Mouse (Mus musculus) heart, postnatal 10 days (tissue): ENCODE results near the gene Traf7. TPM values are rescaled to one million over a fixed set of nuclear protein-coding genes. Genes with fewer than 3 reads are reported as not detected.

ENCODE experiments used
- DNase-seq, 2 experiments: peaks; one replicate each; pipeline ENCODE4 v3.0.0; 2021
- intact Hi-C: fragments of 180-260 bp; cut with DNase I; formaldehyde crosslinking; loops from one replicate; pipeline ENCODE4 v1.15.1; 2025
- total RNA-seq, 2 experiments: library from RNA; stranded (reverse); gene quantifications; 2 replicates each; pipeline ENCODE4 v1.2.3; 2021

The Traf7 gene
- total RNA-seq, 2 experiments from 2014 or later = 75.9 to 77.9 TPM

DNA sequence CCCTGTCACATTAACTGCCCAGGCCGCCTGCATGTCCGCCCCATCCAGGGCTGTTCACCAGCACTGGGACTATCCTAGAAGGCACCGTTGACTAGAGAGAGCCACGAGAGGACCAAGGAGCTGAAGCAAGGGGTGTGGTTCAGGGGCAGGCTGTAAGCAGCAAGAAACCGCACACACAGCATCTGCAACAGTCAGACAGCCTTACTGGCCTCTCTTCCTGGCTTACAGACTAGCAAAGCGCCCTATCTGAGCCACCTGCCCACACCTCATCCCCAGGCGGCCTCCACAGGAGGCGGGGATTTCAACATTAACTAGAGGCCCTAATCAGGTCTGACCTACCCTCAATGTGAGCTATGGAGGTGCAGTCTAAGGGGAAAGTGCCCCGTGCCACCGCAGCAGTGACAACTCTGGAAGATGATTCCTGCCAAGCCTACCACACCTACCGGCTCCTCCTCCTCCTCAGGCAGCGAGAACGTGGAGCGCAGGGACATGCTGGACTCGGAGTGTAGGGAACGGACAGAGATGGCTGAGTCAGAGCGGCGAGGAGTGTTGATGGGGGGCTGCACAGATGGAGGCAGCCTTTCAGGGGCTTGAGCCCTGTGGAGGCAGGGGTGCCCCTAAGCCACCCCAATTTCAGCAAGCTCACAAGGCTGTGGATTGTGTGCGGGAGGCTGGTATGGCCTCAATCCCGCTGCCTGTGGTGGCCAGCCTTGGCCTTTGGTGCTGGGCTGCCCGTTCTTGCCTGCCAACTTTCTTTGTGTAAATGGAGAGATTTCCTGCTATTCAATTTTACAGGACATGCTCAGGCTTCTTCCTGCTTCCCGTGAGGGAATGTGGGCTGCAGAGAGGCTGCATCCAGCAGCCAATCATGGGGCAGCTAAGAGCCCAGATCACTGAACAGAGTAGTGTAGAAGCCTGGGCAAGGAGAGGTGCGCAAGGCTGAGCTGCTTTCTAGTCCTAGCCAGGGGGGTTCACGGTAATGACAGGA lies 13.2 kb downstream of the Traf7 start:
- intact Hi-C loops = no loop called here
- DNase-seq = peak; percentile 31 to 38

DNA sequence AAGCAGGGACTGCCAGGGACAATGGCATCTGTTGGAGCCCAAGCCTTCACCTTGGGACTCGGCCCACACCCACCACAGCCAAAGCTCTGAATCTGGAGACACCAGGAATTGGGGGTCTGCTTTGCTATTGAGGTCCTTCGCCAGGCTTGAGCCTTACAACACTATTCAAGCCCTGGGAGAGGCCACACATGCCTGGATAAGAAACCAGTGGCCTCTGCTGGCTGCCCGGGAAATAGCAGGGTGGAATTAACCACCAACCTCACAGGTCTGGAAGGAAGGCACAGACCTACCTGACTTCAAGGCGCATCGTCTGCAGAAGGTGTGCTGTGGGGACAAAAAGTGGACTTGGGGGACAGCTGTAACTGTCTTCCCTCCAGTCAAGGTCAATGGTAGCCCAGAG lies 14.1 kb downstream of the Traf7 start:
- intact Hi-C loops = loop anchor here (2.0 kb wide), 2 partner anchors 19 to 35 kb away; partner anchors contain the start of gene Mlst8

DNA sequence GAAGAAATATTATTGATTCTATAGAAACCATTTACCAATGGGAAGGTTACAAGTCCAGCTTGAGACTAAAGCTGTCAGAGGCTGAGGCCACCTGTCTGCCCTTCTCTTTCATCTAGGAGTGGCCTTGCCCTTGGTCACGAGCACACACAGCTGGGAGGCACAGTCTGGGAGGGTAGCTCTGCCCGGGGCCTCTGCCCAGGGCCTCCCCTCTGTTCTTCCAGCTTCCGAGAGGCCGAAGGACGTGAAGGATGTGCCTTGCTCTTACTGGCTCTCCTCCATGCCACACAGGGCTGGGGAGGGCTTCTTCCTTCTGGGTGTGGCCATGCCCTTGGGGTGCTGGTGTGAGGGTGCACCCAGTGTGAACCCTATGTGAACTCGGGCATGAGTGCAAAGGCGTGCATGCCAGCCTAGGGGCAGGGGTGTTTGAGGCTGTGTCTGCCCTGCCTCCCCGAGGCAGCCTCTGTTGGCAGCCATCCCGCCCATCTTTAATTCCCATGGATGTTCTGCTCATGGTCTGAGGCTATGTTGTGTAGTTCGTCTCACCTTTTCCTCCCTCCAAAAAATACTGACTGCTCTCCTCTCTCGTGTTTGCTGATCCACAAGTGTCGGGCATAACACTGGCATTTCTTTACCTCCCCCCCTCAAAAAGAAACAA lies 19.8 kb downstream of the Traf7 start:
- intact Hi-C loops = no loop called here
- no peak for DNase-seq

More for the DNA sequence above, 14.1 kb downstream of the Traf7 start:
- DNase-seq = peak; percentile 73 to 76

DNA sequence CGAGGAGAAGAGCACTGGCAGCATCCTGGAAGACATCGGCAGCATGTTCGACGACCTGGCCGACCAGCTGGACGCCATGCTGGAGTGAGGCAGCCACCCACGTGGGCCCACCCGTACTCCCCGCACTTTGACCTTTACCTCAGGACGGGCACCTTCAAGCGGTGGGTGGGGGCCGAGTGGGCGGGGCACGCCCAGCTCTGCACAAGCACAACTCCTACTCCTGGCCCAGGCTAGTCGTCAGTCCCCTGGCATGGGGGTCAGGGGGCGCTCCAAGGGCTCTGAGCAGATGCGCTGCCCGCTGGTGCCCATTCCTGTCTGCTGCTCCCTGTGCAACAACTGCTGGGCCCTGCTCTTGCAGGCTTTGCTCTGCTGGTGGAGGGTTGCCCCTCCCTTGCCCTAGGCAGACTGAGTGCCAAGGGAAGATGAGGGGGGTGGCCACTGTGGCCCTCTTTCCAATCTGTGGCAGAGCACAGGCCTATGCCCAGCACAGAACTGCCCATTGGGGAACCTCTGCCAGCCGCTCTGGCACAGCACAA lies 20.5 kb downstream of the Traf7 start:
- DNase-seq = no peak
- intact Hi-C loops = no loop called here

DNA sequence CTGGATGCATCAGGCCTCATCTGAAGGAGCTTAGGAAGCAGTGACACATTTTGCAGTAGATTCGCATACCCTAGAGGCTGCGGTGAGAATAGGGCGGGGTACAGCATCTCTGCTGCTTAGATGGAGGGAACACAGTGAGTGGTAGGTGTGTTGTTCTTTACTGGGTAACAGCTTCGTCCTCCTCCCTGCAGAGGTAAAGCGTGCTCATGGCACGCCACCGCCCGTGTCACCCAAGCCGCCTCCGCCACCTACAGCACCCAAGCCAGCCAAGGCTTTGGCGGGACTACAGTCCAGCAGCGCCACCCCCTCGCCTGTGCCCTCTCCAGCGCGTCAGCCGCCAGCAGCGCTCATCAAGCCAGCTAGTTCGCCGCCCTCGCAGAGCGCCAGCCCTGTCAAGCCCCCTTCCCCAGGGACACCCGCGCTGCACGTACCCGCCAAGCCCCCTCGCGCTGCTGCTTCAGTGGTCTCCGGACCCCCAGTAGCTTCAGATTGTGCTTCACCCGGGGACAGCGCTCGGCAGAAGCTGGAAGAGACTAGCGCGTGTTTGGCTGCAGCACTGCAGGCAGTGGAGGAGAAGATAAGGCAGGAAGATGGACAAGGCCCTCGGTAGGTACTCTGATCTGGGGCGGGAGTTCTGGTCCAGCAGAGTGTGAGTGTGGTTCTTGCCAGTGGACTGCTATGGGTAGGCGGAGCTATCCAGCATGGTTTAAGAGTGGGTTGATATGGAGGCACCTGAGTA lies 21.2 kb downstream of the Traf7 start:
- intact Hi-C loops = no loop called here
- DNase-seq = peak; percentile 34 to 36

DNA sequence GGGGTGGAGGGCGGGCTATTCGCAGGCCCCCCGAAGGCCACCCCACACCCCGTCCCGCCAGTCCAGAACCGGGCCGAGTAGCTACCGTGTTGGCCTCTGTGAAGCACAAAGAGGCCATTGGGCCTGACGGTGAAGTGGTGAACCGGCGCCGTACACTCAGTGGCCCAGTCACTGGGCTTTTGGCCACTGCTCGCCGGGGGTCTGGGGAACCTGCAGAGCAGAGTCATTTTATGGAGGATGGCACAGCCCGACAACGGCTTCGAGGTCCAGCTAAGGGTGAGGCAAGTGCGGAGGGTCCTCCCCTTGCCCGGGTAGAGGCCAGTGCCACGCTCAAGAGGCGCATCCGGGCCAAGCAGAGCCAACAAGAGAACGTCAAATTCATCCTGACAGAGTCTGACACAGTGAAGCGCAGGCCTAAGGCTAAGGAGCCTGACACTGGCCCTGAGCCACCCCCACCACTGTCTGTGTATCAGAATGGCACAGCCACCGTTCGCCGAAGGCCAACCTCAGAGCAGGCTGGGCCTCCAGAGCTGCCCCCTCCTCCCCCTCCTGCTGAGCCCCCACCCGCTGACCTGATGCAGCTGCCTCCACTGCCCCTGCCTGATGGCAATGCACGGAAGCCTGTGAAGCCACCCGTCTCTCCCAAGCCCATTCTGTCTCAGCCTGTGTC lies 22.3 kb downstream of the Traf7 start:
- DNase-seq = no peak
- intact Hi-C loops = no loop called here

DNA sequence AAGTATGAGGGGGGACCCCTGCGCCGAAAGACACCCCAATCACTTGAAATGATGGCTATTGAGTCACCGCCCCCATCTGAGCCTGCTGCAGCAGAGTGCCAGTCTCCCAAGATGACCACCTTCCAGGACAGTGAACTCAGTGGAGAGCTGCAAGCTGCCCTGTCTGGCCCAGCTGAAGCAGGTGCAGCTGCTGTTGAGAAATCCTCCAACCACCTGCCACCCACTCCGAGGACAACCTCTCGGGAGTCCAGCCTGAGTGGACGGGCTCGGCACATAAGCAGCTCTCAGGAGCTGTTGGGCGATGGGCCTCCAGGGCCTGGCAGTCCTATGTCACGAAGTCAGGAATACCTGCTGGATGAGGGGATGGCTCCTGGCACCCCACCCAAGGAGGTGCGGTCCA lies 23.7 kb downstream of the Traf7 start:
- intact Hi-C loops = no loop called here
- DNase-seq = no peak

DNA sequence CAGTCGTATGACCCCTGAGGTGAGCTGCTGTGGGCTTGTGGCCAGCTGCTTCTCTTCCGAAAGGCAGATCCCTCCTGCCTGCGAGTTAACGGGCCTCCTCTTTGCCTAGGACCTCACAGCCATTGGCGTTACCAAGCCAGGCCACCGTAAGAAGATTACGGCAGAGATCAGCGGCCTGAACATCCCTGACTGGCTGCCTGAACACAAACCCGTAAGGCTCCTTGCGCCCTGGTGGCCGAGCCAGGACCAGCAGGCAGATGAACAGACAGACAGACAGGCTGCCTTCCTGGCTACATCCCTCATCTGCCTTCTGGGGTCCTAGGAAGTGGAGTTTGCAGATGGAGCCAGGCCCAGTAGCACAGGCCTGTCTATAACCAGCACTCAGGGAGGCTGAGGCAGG lies 25.5 kb downstream of the Traf7 start:
- intact Hi-C loops = no loop called here
- DNase-seq = no peak

DNA sequence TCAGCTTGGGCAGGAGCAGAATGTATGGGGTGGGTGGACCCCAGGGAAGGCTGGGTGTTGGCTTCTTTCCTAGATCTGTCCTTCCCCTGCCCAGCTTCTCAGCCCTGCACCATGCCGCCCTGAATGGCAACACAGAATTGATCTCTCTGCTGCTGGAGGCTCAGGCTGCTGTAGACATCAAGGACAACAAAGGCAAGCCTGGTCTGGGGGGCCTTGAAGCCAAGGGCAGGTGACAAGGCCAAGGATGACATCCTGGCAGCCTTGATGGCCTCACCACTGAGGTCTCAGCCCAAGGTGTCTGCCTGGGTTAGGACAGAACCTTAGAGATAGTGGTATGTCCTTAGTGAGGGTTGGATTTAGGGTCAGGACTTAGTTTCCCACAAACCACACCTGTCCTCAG lies 31.7 kb downstream of the Traf7 start:
- intact Hi-C loops = no loop called here
- no peak for DNase-seq

DNA sequence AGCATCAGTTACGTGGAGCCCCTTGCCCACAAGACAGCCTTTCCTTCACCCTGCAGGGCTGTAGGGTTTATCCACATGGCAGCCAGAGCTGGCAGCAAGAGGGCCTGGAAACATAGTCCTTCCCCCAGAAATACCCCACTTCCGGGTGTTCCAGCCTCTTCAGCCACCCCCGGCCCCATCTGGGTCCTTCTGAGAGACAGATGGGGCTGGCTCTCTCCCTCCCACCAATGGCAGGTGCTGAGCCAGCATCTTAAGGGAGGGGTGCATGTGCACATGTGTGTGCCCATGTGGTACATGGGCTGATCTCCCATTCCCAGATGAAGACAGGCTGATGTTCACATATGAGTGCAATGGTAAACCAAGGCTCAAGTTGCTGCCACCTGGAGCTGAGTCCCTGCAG lies 32.3 kb downstream of the Traf7 start:
- DNase-seq = no peak
- intact Hi-C loops = loop anchor here (2.0 kb wide), 2 partner anchors 17 to 43 kb away; no protein-coding TSS in a partner anchor

DNA sequence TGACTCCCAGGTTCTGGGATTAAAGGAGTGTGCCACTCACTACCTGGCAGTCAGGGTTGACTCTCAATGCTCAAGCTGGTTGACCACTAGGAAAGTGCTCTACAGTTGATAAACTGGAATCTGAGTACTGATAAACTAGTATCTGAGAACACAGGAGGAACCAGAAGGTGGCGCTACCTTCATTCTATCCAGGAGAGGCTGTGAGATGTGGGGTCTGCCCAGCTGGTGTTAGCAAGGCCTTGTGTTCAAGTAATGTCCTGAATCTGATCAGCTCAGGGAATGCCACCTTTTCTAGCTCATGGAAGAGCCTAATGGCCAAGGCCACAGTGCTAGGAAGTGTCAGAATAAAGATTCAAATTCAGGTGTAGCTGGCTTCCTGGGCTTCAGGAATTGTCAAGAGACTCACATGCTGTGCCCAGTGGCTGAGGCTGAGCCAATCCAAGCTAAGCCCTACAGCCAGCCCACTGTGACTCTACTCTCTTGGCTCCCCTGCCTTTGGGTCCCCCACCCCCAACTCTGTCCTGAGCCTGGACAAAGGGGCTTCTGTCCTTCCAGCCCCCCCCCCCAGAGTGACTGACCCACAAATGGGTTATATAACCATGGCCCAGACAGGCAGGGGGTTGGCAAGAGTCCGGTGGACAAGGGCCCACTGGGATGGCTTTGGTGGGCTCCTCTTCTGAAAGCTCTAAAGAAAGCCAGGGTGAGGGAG lies 33.0 kb downstream of the Traf7 start:
- intact Hi-C loops = loop anchor here (2.0 kb wide), 2 partner anchors 18 to 44 kb away; no protein-coding TSS in a partner anchor
- DNase-seq = peak; percentile 59 to 77

DNA sequence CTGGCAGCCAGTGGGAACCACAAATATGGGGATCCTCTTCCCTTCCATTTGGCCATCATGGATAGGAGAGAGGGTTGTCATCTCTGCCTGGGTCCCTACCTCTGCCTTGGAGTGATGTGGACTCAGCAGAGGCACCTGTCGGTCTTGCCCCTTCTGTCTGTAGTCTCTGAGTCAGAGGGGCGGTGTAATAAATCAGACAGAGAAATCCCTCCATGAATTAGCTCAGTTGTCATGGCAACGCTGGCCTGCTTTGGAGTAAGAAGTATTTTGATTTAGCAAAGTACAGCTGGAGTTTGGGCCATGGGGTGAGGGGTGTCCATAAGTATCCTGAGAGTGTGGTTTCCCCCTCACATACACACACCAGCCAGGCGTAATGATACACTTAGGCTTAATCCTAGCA lies 37.3 kb downstream of the Traf7 start:
- intact Hi-C loops = no loop called here
- DNase-seq = no peak

DNA sequence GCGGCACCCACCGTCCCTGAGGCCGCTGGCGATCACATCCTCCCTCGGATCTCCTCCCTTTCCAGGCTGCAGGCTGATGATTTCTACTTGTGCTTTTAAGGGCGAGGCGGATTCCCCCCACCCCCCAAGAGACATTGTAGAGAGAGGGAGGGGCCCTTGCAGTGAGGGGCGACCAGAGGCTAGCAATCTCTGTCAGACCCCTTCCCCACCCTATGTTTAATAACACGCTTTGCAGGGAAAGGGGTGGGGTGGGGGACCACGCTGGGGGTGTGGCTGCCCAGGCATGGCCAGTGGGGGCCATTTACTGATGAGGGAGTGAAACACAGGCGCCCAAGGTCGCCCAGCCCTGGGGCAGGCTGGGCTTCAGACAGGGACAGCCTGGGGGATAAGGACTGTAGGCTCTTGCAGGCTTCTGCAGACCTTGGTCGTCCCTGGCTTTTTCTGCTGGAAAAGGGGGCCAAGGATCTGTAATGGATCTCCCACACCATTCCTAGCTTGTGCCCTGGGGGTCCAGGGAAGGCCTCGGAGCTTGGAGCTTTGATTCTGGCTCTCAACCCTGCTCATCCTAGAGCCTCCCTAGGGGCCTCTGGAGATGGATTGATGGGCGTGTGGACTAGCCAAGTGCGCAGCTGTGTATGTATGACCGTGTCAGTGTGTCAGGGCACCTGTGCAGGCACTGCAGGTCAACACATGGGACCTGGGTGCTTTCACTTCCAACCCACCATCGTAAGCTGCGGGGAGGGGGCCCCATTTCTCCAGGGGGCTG lies 38.3 kb downstream of the Traf7 start:
- no peak for DNase-seq
- intact Hi-C loops = no loop called here

DNA sequence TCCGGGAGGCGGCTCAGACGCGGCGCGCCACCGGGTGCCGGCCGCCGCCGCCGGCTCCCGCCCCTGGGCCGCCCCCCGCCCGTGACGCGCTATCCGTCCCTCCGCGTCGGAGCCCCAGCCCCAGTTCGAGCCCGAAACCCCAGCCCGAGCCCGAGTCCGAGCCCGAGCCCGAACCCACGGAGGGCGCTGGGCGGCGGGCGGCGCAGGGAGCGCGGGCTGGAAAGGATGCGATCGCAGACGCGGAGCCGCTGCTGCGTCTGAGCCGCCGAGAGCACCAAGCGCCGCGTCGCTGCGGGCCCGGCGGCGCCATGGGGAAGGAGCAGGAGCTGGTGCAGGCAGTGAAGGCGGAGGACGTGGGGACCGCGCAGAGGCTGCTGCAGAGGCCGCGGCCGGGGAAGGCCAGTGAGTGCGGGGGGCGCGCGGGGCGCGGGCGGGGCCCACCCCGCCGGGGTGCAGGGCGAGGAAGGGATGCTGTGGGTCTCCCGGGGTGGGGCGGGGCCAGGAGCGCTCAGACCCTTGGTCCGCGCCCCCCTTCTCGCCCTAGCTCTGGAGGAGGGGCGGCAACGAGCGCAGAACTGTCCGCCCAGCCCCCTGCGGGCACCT lies 39.0 kb downstream of the Traf7 start:
- intact Hi-C loops = no loop called here
- DNase-seq = peak; percentile 40 to 45

DNA sequence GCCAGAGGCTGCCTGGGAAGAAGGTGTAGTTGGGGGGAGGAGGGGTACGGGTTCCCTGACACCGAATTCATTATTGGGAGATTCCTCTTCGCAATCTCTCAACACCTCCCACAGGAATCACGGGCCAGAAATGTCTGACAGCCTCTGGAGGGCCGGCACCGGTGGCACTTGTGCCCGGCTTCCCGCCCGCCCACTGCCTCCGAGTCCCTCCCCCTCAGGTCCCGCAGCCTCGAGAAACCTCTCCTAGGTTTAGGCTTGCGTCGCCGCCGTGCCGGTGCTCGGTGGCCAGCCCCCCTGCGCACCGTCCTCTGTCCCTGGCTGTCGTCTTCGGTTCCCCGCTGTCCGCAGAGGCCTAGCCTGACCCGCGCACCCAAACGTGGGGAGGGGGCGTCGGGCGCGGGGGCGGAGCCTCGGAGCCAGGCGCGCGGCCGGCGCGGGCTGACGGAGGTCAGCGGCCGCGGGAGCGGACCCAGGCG lies 39.5 kb downstream of the Traf7 start, which contains the start of gene Caskin1:
Caskin1 (plus strand) TSS at position 416 of the 476 bp plus-strand sequence.
- no peak for DNase-seq
- intact Hi-C loops = no loop called here

DNA sequence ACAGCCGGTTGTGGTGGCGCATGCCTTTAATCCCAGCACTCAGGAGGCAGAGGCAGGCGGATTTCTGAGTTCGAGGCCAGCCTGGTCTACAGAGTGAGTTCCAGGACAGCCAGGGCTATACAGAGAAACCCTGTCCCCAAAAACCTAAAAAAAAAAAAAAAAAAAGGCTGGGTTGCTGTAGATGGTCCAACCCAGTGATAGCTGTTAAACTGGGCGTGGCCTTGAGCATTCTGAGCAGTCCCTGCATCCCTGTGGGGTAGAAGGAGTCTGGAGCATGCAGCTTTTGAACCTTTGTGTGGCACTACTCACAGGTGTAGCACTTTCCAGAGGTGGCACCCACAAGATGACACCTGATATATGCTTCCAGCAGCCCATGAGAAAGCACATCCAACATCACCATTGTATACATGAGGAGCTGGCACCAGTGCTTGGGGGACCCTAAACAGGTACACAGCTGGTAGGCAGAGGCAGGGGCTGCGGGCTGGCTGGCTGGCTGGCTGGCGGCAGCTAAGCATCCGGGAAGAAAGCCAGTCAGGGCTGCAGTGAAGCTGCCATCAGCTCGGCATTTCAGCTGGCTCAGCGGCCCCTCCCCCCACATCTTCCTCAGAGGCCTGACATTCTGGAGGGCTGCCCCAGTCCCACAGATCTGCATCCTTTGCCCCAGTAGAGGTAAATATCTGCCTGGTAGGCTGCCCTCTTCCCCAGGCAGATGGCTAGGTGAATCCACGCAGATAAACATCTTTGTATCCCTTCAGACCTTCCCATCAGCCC lies 42.5 kb downstream of the Traf7 start:
- peak; percentile 38 to 48 for DNase-seq
- intact Hi-C loops = no loop called here

DNA sequence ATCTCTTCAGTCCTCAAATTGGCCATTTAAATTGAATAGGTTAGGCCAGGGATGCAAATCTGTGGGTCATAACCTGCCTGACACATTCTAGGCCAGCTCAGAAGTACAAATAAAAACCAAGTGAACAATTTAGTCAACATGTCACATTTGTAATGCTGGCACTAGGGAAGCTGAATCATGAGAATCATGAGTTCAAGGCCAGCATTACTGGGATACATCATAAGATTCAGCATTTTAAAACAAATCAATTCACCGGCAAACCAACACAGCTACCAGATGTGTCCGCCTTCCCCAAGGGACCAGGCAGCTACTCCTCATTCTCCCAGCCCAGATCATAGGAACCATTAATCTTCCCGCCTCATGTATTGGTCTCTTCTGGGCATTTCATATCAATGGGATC lies 44.2 kb downstream of the Traf7 start:
- intact Hi-C loops = loop anchor here (5.0 kb wide), 1 partner anchor 44 kb away; the partner anchor contains the start of gene Traf7
- no peak for DNase-seq
